Mouse (Mus musculus) spleen, embryonic (tissue): ENCODE data around the gene Bcl7c.

Source experiments
- CTCF ChIA-PET: fragments of 350-600 bp; sonication (Branson Sonifier 250); formaldehyde crosslinking; loops from one replicate; lab custom pipeline; 2022; lab: Charles Lee

Bcl7c gene

GRCm38 (mm10) chr7:127686740-127687449, 21.8 kb downstream of the Bcl7c start:
- CTCF ChIA-PET = no interaction called here

DNA sequence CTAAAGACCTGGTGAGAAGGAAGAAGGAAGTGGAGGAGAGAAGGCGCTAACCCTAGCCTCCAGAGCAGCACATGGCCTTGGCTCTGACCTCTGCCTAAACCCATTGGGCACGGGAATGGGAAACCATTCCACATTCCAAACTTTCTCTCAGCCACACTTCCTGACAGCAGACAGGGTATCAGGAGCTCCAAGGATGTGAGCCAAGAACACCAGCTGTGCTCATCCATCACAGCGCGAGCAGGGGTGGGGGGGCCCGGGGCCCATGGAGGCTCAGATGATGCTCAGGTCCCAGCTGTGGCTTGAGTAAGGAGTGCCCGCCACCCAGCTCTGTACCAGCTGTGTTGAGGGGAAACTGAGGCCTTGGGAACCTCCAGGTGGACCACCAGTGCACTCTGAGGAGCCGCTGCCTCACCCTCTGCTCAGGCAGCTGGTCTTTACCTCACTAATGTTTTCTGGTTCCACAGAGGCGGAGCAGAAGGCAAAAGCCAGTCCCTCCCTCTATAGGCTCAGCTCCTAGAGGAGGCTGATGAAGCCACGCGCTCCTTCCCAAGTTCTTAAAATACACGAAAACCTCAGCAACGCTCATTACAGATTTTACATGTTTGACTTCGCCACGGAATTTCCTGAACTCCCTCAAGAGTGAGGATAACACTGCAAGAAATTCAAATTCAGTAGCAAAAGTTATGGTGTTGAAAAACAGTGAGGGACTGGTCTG, 23.3 kb downstream of the Bcl7c start:
- CTCF ChIA-PET = no interaction called here

DNA sequence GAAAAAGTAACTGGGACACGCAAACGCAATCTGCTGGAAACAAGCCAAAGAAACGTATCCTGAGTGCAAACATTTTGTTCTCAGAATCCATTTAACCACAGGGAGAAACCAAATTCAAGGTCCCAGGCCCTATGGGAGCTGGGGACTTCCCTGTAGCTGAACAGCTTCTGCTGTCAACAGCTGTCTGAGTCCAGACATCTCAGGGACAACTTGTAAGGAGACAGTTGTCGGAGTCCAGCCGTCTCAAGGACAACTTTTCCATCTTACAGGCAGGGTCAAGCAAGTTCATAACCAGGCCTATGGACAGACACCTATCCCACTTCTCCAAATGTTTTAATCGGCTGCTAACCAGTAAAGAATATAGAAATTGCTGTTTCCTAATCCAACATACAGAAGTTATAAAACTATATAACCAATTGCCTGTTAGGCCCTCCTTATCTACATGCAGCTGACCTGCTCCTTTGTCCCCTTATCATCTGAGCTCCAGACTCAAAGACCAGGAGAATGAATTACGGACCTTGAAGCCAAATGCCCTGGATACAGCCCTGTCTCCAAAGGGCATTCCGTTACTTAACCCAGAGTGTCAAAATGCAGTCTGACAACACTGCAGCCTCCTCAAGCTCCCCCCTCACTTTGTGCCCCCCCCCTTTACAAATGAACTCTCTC, 26.7 kb downstream of the Bcl7c start:
- CTCF ChIA-PET = interaction anchor here (0.6 to 0.7 kb wide), 4 partner anchors 92 to 380 kb away, joined by 3 to 24 read pairs (median 6); no protein-coding TSS in a partner anchor

GRCm38 (mm10) chr7:127680541-127680940, 28.2 kb downstream of the Bcl7c start:
- CTCF ChIA-PET = interaction anchor here (0.7 kb wide), 1 partner anchor 22 kb away, joined by 3 read pairs; no protein-coding TSS in a partner anchor

DNA sequence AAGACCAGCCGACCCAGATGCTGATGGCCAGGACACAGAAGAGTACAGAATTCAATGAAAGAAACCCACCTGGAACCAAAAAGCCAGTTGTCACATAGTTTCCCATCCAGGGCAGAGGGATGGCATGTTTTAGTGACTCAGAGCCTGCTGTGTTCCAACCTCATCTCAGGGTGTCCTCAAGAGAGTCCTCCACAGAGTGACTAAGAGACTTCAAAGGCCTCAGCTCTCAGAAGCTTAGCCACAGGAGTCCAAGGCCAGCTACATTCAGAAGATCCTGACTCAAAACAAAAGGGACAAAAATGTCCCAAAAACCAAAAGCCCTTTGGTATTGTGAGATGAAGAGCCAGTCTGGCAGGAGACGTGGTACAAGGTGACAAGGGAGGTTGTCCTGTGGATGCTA, 29.9 kb downstream of the Bcl7c start:
- CTCF ChIA-PET = no interaction called here

DNA sequence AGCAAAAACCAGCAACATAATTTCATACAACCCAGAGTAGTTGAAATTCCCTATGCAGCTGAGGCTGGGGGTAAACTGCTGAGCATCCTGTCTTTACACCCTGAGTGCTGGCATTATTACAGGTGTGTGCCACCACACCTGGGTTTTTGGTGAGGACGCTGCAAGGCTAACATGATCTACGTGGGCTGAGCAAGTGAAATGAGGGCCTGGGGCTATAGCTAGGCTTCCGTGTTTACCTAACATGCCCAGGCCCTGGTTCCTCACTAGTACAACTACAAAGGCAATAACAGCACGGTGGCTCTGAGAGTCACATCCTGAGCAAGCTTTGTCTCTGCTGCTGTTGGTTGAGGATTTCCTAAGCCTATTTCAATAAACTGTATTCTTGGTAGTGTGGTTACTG, 31.1 kb downstream of the Bcl7c start:
- CTCF ChIA-PET = no interaction called here

- CTCF ChIA-PET = no interaction called here
Measured at GRCm38 (mm10) chr7:127677077-127677476, 31.7 kb downstream of the Bcl7c start.

GRCm38 (mm10) chr7:127675391-127675811, 33.3 kb downstream of the Bcl7c start:
- CTCF ChIA-PET = interaction anchor here (0.7 to 1.7 kb wide), 3 partner anchors 8 to 35 kb away, joined by 3 to 7 read pairs (median 3); no protein-coding TSS in a partner anchor

- CTCF ChIA-PET = interaction anchor here (0.5 to 1.7 kb wide), 4 partner anchors 9 to 35 kb away, joined by 3 to 7 read pairs (median 4); no protein-coding TSS in a partner anchor
Measured at GRCm38 (mm10) chr7:127674977-127675376, 33.8 kb downstream of the Bcl7c start.

- CTCF ChIA-PET = interaction anchor here (0.6 kb wide), 1 partner anchor 992 kb away, joined by 6 read pairs; no protein-coding TSS in a partner anchor
Measured at GRCm38 (mm10) chr7:127672776-127673175, 36.0 kb downstream of the Bcl7c start.

DNA sequence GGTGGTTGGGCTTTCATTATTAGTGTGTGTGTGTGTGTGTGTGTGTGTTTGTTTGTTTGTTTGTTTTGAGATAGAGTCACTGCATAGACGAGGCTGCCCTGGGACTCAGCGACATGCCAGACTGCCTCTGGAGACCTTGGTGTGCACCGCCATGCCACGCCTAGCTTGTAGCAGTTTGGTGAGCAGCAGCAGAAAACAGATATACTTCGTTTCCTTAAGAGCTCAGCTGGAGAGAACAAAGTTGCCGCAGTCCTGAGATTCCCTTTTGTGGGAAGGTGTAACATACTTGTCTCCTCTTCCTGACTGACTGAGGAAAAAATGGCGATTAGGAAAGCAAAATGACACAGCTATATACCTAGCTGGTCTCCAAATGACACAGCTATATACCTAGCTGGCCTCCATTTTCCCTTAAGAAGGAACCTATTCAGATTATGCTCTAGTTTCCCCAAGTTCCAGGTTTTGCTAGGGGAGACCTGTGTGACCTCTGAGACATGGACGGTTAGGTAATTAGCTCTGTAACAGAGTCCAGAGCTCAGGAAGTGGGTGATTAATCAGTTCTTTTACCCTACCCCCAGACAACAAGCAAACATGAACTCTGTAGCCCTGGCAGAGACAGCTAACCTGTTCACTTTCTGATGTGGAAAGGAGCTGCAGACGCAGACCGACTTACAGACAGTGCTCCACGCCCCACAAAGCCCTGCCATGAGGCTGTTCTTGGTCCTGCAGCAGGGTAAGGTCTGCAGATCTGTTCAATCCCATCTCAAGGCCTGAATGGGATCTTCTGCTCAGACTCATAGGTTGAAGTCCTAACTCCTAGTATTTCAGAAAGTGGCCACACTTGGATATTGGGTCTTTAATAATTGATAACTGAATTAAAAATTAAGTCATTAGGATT, 36.6 kb downstream of the Bcl7c start:
- CTCF ChIA-PET = interaction anchor here (0.6 kb wide), 1 partner anchor 992 kb away, joined by 6 read pairs; no protein-coding TSS in a partner anchor

DNA sequence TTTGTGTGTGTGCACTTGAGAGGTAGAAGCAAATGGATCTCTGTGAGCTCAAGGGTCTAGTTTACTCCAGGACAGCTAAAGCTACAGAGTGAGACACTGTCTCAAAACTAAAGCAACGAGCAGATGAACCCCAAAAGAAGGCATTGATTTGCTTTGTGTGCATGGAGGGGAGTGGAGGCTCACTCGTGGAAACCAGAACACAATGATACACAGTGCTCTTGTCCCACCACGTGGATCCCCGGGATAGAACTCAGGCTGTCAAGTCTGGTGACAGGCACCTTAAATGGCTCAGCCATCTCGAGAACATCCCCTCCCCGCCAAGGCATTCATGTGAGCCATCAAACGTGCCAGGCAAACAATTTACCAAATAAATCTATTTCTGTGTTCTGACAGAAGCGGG, 41.6 kb downstream of the Bcl7c start:
- CTCF ChIA-PET = interaction anchor here (1.2 kb wide), 1 partner anchor 9 kb away, joined by 3 read pairs; no protein-coding TSS in a partner anchor

DNA sequence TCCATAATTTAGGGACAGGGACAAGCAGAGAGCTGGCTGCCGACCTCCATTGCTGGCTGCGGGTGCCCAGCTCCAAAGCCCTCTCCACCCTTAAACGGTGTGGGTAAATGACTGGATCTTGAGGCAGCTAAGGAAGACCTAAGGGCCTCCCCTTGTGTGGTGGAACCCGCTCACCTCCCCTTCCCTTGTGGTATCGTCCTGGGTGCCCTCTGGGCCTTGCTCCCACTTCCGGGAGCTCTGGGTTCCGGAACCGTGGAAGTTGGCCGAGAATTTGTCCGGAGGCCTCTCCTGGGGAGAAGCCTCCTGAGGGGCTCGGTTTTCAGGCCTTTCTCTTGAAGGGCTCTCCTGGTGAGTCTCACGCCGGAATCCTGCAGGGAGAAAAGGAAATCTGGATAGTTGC, 42.1 kb downstream of the Bcl7c start:
- CTCF ChIA-PET = no interaction called here

- CTCF ChIA-PET = interaction anchor here (1.9 kb wide), 1 partner anchor 9 kb away, joined by 7 read pairs; no protein-coding TSS in a partner anchor
Measured at GRCm38 (mm10) chr7:127666066-127666654, 42.6 kb downstream of the Bcl7c start.

DNA sequence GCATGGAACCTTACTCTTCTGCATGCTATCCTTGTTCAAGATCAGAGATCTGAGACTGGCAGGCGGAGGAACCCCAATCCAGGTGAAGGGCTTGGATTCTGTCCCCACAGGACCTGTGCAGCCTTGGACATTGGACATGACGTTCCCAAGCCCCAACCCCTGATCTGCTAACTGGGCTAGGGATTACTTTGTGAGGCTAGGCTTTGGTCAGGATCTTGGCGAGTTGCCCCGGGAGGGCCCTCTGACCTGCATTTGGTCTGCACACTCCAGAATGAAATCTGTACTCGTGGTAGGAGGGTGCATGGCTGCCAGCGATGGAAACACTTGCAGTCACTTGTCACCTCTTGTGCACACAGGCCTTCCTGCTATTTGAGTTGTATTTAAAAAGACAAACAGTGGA, 45.8 kb downstream of the Bcl7c start:
- CTCF ChIA-PET = no interaction called here

- CTCF ChIA-PET = no interaction called here
Measured at GRCm38 (mm10) chr7:127661833-127662232, 46.9 kb downstream of the Bcl7c start.

- CTCF ChIA-PET = no interaction called here
Measured at GRCm38 (mm10) chr7:127660882-127661281, 47.9 kb downstream of the Bcl7c start.

DNA sequence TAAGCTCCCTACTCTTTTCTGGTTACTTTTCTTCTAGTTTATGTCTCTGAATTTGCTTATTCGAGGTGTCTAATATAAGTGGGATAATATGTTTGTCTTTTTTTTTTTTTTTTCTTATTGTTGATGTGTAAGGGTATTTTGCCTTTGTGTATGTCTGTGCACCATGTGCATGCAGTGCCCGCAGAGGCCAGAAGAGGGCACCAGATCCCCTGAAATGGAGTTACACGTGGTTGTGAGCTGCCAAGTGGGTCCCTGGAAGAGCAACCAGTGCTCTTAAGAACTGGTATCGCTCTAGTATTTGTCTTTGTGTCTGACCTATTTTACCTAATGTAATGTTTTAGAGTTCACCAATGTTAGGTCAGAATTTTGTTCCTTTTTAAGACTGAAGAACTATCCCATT, 51.8 kb downstream of the Bcl7c start:
- CTCF ChIA-PET = interaction anchor here (0.6 to 0.7 kb wide), 4 partner anchors 64 to 263 kb away, joined by 4 to 7 read pairs (median 6); no protein-coding TSS in a partner anchor

DNA sequence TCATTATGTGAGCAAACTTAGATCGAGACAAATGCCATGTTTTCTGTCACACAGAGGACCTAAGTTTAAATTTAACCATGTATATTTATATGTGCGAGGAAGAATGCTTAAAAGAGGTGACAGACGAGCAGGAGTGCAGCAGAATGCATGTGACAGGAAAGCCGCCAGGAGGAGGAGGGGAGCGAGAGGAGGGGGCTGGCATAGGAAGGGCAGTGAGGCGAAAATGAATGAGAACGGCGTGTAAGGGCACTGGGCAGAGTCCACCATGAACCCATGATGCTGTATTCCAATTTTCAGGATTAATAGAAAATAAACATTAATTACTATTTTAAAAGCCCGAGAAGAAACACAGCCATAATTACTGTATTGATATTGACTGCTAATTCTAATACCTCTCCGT, 54.4 kb downstream of the Bcl7c start:
- CTCF ChIA-PET = interaction anchor here (0.8 kb wide), 1 partner anchor 198 kb away, joined by 3 read pairs; no protein-coding TSS in a partner anchor

GRCm38 (mm10) chr7:127652050-127652449, 56.7 kb downstream of the Bcl7c start:
- CTCF ChIA-PET = interaction anchor here (0.6 kb wide), 1 partner anchor 110 kb away, joined by 3 read pairs; no protein-coding TSS in a partner anchor
